Mouse (Mus musculus): ENCODE data around the gene Patl2.

DNA sequence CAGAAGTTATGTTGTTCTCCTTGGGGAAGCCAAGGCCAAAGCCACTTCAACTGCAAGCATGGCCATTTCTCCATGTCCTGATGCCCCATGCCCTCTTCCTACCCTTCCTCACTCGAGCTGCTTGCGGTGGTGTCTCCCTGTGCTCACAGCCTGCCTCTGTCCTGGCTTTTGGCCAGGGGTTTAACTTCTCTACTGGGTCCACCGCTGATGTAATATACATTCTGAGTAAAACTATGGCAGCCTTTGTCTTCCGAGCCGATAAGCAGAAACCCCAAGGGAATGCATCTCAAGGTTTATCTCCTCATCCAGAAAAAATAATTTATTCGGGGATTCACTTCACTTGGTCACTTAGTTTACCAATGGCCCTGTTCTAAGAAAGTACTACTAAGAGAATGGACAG, 39.3 kb downstream of the Patl2 start:
- TF ChIP-seq POLR2A (IDR thresholded peaks at IDR 0.05; ENCODE audit: control insufficient read depth, low read depth, low read length) (no peak), CTCF (IDR thresholded peaks at IDR 0.05; ENCODE audit: control insufficient read depth, insufficient read depth, insufficient replicate concordance, low read depth, low read length) (no peak)

Data from testis, adult 2 months (tissue).